Mouse (Mus musculus) liver, adult (tissue): ENCODE results near the gene Olfr1115.

ENCODE experiments used
- GATA4 ChIP-seq: IDR thresholded peaks from 2 replicates; pipeline ENCODE4 v1.6.1; 2014; ENCODE audit warnings: mild to moderate bottlenecking, low read length; ENCODE audit not compliant: insufficient replicate concordance

The Olfr1115 gene

GRCm38 (mm10) chr2:87247713-87248112 is at the start of gene Olfr1115:
TSS of gene Olfr1115 (plus strand) at chr2:87248013.
- no peak for TF ChIP-seq GATA4

- no peak for TF ChIP-seq GATA4
These were observed 39.1 kb upstream of the Olfr1115 start, which contains the start of gene Olfr1113 for GRCm38 (mm10) chr2:87208670-87209069. TSS of gene Olfr1113 (plus strand) at chr2:87208970.

DNA sequence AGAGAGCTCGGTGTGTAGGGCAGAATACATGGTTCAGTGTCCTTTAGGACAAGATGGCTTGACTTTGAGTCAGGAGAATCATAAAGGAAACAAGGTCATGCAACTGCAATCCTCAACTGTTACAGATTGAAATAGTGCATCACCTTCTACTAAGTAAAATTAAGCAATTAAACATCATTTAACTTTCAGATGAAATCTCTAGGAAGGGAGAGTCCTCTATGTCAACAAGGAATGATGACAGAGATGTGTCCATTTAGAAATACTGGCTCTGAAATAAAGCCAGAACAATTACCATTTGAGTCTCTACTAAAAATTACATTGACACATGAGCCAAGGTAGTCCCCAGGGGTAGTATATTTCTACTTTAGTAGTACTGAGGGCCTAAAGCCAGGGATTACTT is 19.4 kb downstream of the Olfr1115 start, which contains the start of gene Olfr1116:
Olfr1116 (plus strand) TSS at position 301 of the 400 bp plus-strand sequence.
- no peak for TF ChIP-seq GATA4
